7 mouse cellular contexts compared by ENCODE assay signal in genomic region chr8:84237542-84238229, GRCm38 (mm10). TPM values are rescaled to one million over a fixed set of nuclear protein-coding genes. Genes with fewer than 3 reads are reported as not detected.
DNase-seq lines count a peak whose midpoint lies in the region; ATAC-seq and TF ChIP-seq lines count a peak whose summit lies in the region.

No protein-coding gene starts in this region.

- peak overlapping the region; percentile 43 for H3K27ac ChIP-seq in MEL (ENCODE audit: control insufficient read depth, low read depth, low read length)
- peak overlapping the region; percentile 87 for H3K27ac ChIP-seq in limb, embryonic 15.5 days
- peak overlapping the region; percentile 68; the same call in 1 of the 2 replicates for H3K27ac ChIP-seq in neural tube, embryonic 12.5 days

- H3K4me2 ChIP-seq in limb, embryonic 15.5 days, result peak overlapping the region; percentile 53
- peak overlapping the region; percentile 61 for H3K4me2 ChIP-seq in neural tube, embryonic 12.5 days (replicated peaks)

- 11% methylated on average over 19 of the region's 19 CpGs for WGBS in limb, embryonic 15.5 days
- 22% methylated on average over 19 of the region's 19 CpGs for WGBS in neural tube, embryonic 12.5 days

- peaks cover 2 to 6% of the 10 kb centered on the region in 2 experiments; a peak in 2 of 4 replicates for H3K4me1 ChIP-seq in MEL (ENCODE audit: control insufficient read depth in 1 of 2, insufficient read depth in 2 of 2, low read length in 2 of 2)
- H3K4me1 ChIP-seq in limb, embryonic 15.5 days, result peaks cover 36% of the 10 kb centered on the region
- peaks cover 28% of the 10 kb centered on the region for H3K4me1 ChIP-seq in neural tube, embryonic 12.5 days

- no peak for TF ChIP-seq RAD21 in MEL (IDR thresholded peaks at IDR 0.05; ENCODE audit: low read depth, low read length)

- H3K4me3 ChIP-seq in MEL (ENCODE audit: control insufficient read depth in 1 of 2, insufficient read depth in 1 of 2, low read depth in 2 of 2, low read length in 2 of 2), result peak overlapping the region; percentile 75 to 90
- H3K4me3 ChIP-seq in limb, embryonic 15.5 days, result peak overlapping the region; percentile 93
- peak overlapping the region; percentile 49 for H3K4me3 ChIP-seq in neural tube, embryonic 12.5 days

- no peak for TF ChIP-seq EP300 in MEL (IDR thresholded peaks at IDR 0.05; ENCODE audit: low read depth in 1 of 2, low read length in 2 of 2)

- no peak for TF ChIP-seq CTCF in MEL (IDR thresholded peaks at IDR 0.05 in 2 of 3, conservative IDR thresholded peaks at IDR 0.05 in 1 of 3; ENCODE audit: control insufficient read depth in 1 of 3, insufficient read depth in 1 of 3, low read depth in 2 of 3, low read length in 3 of 3, poor library complexity in 1 of 3, severe bottlenecking in 1 of 3)

- TF ChIP-seq POLR2A in MEL (IDR thresholded peaks at IDR 0.05; ENCODE audit: control insufficient read depth in 1 of 2, insufficient read depth in 1 of 2, low read depth in 1 of 2, low read length in 2 of 2, poor library complexity in 1 of 2), result no peak

- ATAC-seq in CD4-positive, CD25-positive, alpha-beta regulatory T cell, adult 4 months, result peak; percentile 23
- peak; percentile 20 for ATAC-seq in granulocyte monocyte progenitor cell, adult 5-6 weeks (replicated peaks; ENCODE audit: poor library complexity, severe bottlenecking)
- ATAC-seq in limb, embryonic 15.5 days (ENCODE audit: insufficient number of reproducible peaks, low FRiP score, low TSS enrichment, low read depth), result no peak; the same call in 1 of the 2 replicates
- peak; percentile 5; the same call in 1 of the 2 replicates for ATAC-seq in neural tube, embryonic 12.5 days (ENCODE audit: low FRiP score, low read depth)

- no peaks in the 10 kb centered on the region for H3K9me3 ChIP-seq in MEL (replicated peaks; ENCODE audit: insufficient read depth, low read length)
- no peaks in the 10 kb centered on the region for H3K9me3 ChIP-seq in limb, embryonic 15.5 days
- no peaks in the 10 kb centered on the region for H3K9me3 ChIP-seq in neural tube, embryonic 12.5 days

- no peaks in the 10 kb centered on the region; the same call in 1 of the 2 replicates for H3K79me2 ChIP-seq in MEL (ENCODE audit: control insufficient read depth, insufficient read depth, low read length, poor library complexity)

- DNase-seq in MEL (ENCODE audit: low read depth, low spot score), result peak; percentile 54
- no peak for DNase-seq in layer of hippocampus, postnatal 14 days (ENCODE audit: low spot score in 2 of 2)
- DNase-seq in embryo, embryonic 10.5 days (ENCODE audit: low spot score), result no peak

- peaks cover 0 to 5% of the 10 kb centered on the region in 2 experiments; a peak in 1 of 4 replicates for H3K36me3 ChIP-seq in MEL (ENCODE audit: control insufficient read depth in 1 of 2, insufficient read depth in 2 of 2, low read length in 2 of 2)
- H3K36me3 ChIP-seq in limb, embryonic 15.5 days, result peaks cover 10% of the 10 kb centered on the region
- H3K36me3 ChIP-seq in neural tube, embryonic 12.5 days, result peaks cover 24% of the 10 kb centered on the region

- H3K27me3 ChIP-seq in MEL (ENCODE audit: control insufficient read depth in 1 of 2, insufficient read depth in 2 of 2, low read length in 2 of 2), result no peaks in the 10 kb centered on the region
- H3K27me3 ChIP-seq in limb, embryonic 15.5 days, result no peaks in the 10 kb centered on the region
- no peaks in the 10 kb centered on the region for H3K27me3 ChIP-seq in neural tube, embryonic 12.5 days (replicated peaks)

- H3K9ac ChIP-seq in MEL (ENCODE audit: control insufficient read depth, low read depth, low read length, poor library complexity, severe bottlenecking), result peak overlapping the region; percentile 65
- peak overlapping the region; percentile 51 for H3K9ac ChIP-seq in limb, embryonic 15.5 days
- peak overlapping the region; percentile 64 for H3K9ac ChIP-seq in neural tube, embryonic 12.5 days

TF ChIP-seq in MEL, 35 proteins besides CTCF, POLR2A, EP300 and RAD21 (continues in another document):
- TF ChIP-seq CHD2 (IDR thresholded peaks at IDR 0.05; ENCODE audit: low read length) (no peak), BHLHE40 (IDR thresholded peaks at IDR 0.05; ENCODE audit: borderline replicate concordance, low read depth, low read length) (no peak), ZNF384 (IDR thresholded peaks at IDR 0.05; ENCODE audit: low read depth, low read length) (no peak), NELFE (IDR thresholded peaks at IDR 0.05; ENCODE audit: low read depth, low read length) (peak; percentile 32; the same call in 1 of the 2 replicates), ETS1 (IDR thresholded peaks at IDR 0.05; ENCODE audit: low read depth, low read length) (no peak), MXI1 (IDR thresholded peaks at IDR 0.05; ENCODE audit: low read depth, low read length) (peak; percentile 67), POLR2AphosphoS5 (IDR thresholded peaks at IDR 0.05; ENCODE audit: borderline replicate concordance, low read depth, low read length) (no peak), ZC3H11A (IDR thresholded peaks at IDR 0.05; ENCODE audit: low read depth, low read length) (no peak), POLR2AphosphoS2 (IDR thresholded peaks at IDR 0.05; ENCODE audit: low read length) (no peak), ELF1 (IDR thresholded peaks at IDR 0.05; ENCODE audit: low read depth, low read length) (peak; percentile 22; the same call in 1 of the 2 replicates), MAX (IDR thresholded peaks at IDR 0.05; ENCODE audit: low read length) (no peak; the same call in 1 of the 2 replicates)

RNA-seq across cellular contexts. Expression of gene Zswim4, which starts 0.8 kb away (rescaled TPM):
- 1 to 10 TPM; 3.3 to 4.3 TPM for polyA plus RNA-seq in CD4-positive, CD25-positive, alpha-beta regulatory T cell, adult 4 months (2017; shearing (Covaris generic))
- 3.6 and 4.4 TPM in 2 replicates for total RNA-seq in MEL (2012; rRNA removed)
- polyA plus RNA-seq in MEL (2012; ENCODE audit: insufficient read depth in 1 of 2, insufficient read length in 2 of 2, low read depth in 1 of 2, low replicate concordance in 2 of 2, missing spikeins in 1 of 2), result 1 to 10 TPM in 1 of 2 experiments, not detected in 1; 7.4 TPM
- total RNA-seq in granulocyte monocyte progenitor cell, adult 5-6 weeks (2014; fragmentation: Nextera tagmentation), result 4.6 and 8.1 TPM in 2 replicates
- total RNA-seq in granulocyte monocyte progenitor cell, adult 5-6 weeks (2017), result 4.5 and 4.8 TPM in 2 replicates
- 13.5 and 15.1 TPM in 2 replicates for polyA plus RNA-seq in limb, embryonic 15.5 days (2015; fragmentation: Nextera tagmentation; extraction: Ambion mirVana)
- 52.8 and 57.9 TPM in 2 replicates for polyA plus RNA-seq in neural tube, embryonic 12.5 days (2016; fragmentation: Nextera tagmentation; extraction: Ambion mirVana)
- 10 to 100 TPM; 17.2 to 18.8 TPM for total RNA-seq in layer of hippocampus, postnatal 14 days (2021)

RNA-seq across cellular contexts. Expression of gene D8Ertd738e, which starts 11.8 kb away (rescaled TPM):
- polyA plus RNA-seq in CD4-positive, CD25-positive, alpha-beta regulatory T cell, adult 4 months (2017; shearing (Covaris generic)), result 100 to 1,000 TPM; 365 to 370 TPM
- total RNA-seq in MEL (2012; rRNA removed), result 159 and 164 TPM in 2 replicates
- 100 to 1,000 TPM in 1 of 2 experiments, not detected in 1; 149 TPM for polyA plus RNA-seq in MEL (2012; ENCODE audit: insufficient read depth in 1 of 2, insufficient read length in 2 of 2, low read depth in 1 of 2, low replicate concordance in 2 of 2, missing spikeins in 1 of 2)
- total RNA-seq in granulocyte monocyte progenitor cell, adult 5-6 weeks (2014; fragmentation: Nextera tagmentation), result 145 and 151 TPM in 2 replicates
- 66.2 and 88.3 TPM in 2 replicates for total RNA-seq in granulocyte monocyte progenitor cell, adult 5-6 weeks (2017)
- polyA plus RNA-seq in limb, embryonic 15.5 days (2015; fragmentation: Nextera tagmentation; extraction: Ambion mirVana), result 309 and 325 TPM in 2 replicates
- polyA plus RNA-seq in neural tube, embryonic 12.5 days (2016; fragmentation: Nextera tagmentation; extraction: Ambion mirVana), result 256 and 282 TPM in 2 replicates
- total RNA-seq in layer of hippocampus, postnatal 14 days (2021), result 100 to 1,000 TPM; 147 to 156 TPM

RNA-seq across cellular contexts. Expression of gene Mri1, which starts 19.4 kb away (rescaled TPM):
- 1 to 10 TPM; 7.2 to 9.5 TPM for polyA plus RNA-seq in CD4-positive, CD25-positive, alpha-beta regulatory T cell, adult 4 months (2017; shearing (Covaris generic))
- 26.8 and 27.8 TPM in 2 replicates for total RNA-seq in MEL (2012; rRNA removed)
- polyA plus RNA-seq in MEL (2012; ENCODE audit: insufficient read depth in 1 of 2, insufficient read length in 2 of 2, low read depth in 1 of 2, low replicate concordance in 2 of 2, missing spikeins in 1 of 2), result 10 to 100 TPM in 1 of 2 experiments, not detected in 1; 43.2 TPM
- 18.6 and 30.7 TPM in 2 replicates for total RNA-seq in granulocyte monocyte progenitor cell, adult 5-6 weeks (2014; fragmentation: Nextera tagmentation)
- 14.0 and 26.3 TPM in 2 replicates for total RNA-seq in granulocyte monocyte progenitor cell, adult 5-6 weeks (2017)
- 62.0 and 65.5 TPM in 2 replicates for polyA plus RNA-seq in limb, embryonic 15.5 days (2015; fragmentation: Nextera tagmentation; extraction: Ambion mirVana)
- polyA plus RNA-seq in neural tube, embryonic 12.5 days (2016; fragmentation: Nextera tagmentation; extraction: Ambion mirVana), result 60.7 and 63.3 TPM in 2 replicates
- 10 to 100 TPM; 24.7 to 28.7 TPM for total RNA-seq in layer of hippocampus, postnatal 14 days (2021)

RNA-seq across cellular contexts. Expression of gene Ccdc130, which starts 32.5 kb away (rescaled TPM):
- polyA plus RNA-seq in CD4-positive, CD25-positive, alpha-beta regulatory T cell, adult 4 months (2017; shearing (Covaris generic)), result 10 to 100 TPM; 52.0 to 56.6 TPM
- 8.2 and 10.2 TPM in 2 replicates for total RNA-seq in MEL (2012; rRNA removed)
- 10 to 100 TPM in 1 of 2 experiments, not detected in 1; 26.0 TPM for polyA plus RNA-seq in MEL (2012; ENCODE audit: insufficient read depth in 1 of 2, insufficient read length in 2 of 2, low read depth in 1 of 2, low replicate concordance in 2 of 2, missing spikeins in 1 of 2)
- total RNA-seq in granulocyte monocyte progenitor cell, adult 5-6 weeks (2014; fragmentation: Nextera tagmentation), result 9.8 and 20.0 TPM in 2 replicates
- 10.6 and 10.8 TPM in 2 replicates for total RNA-seq in granulocyte monocyte progenitor cell, adult 5-6 weeks (2017)
- 18.8 and 20.6 TPM in 2 replicates for polyA plus RNA-seq in limb, embryonic 15.5 days (2015; fragmentation: Nextera tagmentation; extraction: Ambion mirVana)
- 18.1 and 25.1 TPM in 2 replicates for polyA plus RNA-seq in neural tube, embryonic 12.5 days (2016; fragmentation: Nextera tagmentation; extraction: Ambion mirVana)
- 10 to 100 TPM; 20.4 to 21.4 TPM for total RNA-seq in layer of hippocampus, postnatal 14 days (2021)

RNA-seq across cellular contexts. Expression of gene Nanos3, which starts 52.7 kb away (rescaled TPM):
- polyA plus RNA-seq in CD4-positive, CD25-positive, alpha-beta regulatory T cell, adult 4 months (2017; shearing (Covaris generic)), result under 1 TPM in 1 of 2 experiments, not detected in 1; 0.81 TPM
- total RNA-seq in MEL (2012; rRNA removed), result 0.56 and 2.0 TPM in 2 replicates
- 1 to 10 TPM in 1 of 2 experiments, not detected in 1; 1.7 TPM for polyA plus RNA-seq in MEL (2012; ENCODE audit: insufficient read depth in 1 of 2, insufficient read length in 2 of 2, low read depth in 1 of 2, low replicate concordance in 2 of 2, missing spikeins in 1 of 2)
- total RNA-seq in granulocyte monocyte progenitor cell, adult 5-6 weeks (2014; fragmentation: Nextera tagmentation), result 3.5 and 9.6 TPM in 2 replicates
- not detected in 2 replicates for total RNA-seq in granulocyte monocyte progenitor cell, adult 5-6 weeks (2017)
- 1.8 and 3.0 TPM in 2 replicates for polyA plus RNA-seq in limb, embryonic 15.5 days (2015; fragmentation: Nextera tagmentation; extraction: Ambion mirVana)
- 5.3 and 6.3 TPM in 2 replicates for polyA plus RNA-seq in neural tube, embryonic 12.5 days (2016; fragmentation: Nextera tagmentation; extraction: Ambion mirVana)
- 1 to 10 TPM; 3.8 to 4.4 TPM for total RNA-seq in layer of hippocampus, postnatal 14 days (2021)
